In genomic region chr19:16141857-16142256, GRCm38 (mm10) we compare ENCODE assay signal across 10 mouse cellular contexts. TPM values are rescaled to one million over a fixed set of nuclear protein-coding genes. Genes with fewer than 3 reads are reported as not detected.
DNase-seq lines count a peak whose midpoint lies in the region; ATAC-seq lines count a peak whose summit lies in the region.
"Had no signal": no experiment of that assay in that cellular context is flagged by ENCODE, and none has a peak within 500 bp of the region (broad histone marks: within the 10 kb centered on the region; RNA-seq: fewer than 3 reads in every experiment).

No protein-coding gene starts in this region.

- H3K9ac ChIP-seq in kidney, embryonic 14.5 days (ENCODE audit: low read depth, low read length): no peak overlapping the region
- no peak overlapping the region for H3K9ac ChIP-seq in intestine, embryonic 16.5 days (ENCODE audit: low read depth, low read length)
- H3K9ac ChIP-seq: stomach, embryonic 15.5 days had no signal

- H3K4me3 ChIP-seq in kidney, embryonic 14.5 days (ENCODE audit: low read length): no peak overlapping the region
- no peak overlapping the region for H3K4me3 ChIP-seq in intestine, embryonic 16.5 days (ENCODE audit: low read length)
- H3K4me3 ChIP-seq: stomach, embryonic 15.5 days had no signal

- ATAC-seq in kidney, embryonic 14.5 days (ENCODE audit: low FRiP score, low TSS enrichment): no peak
- peak; percentile 69 for ATAC-seq in intestine, embryonic 16.5 days

- H3K27ac ChIP-seq in kidney, embryonic 14.5 days (ENCODE audit: low read depth, low read length): no peak overlapping the region
- H3K27ac ChIP-seq in intestine, embryonic 16.5 days (ENCODE audit: low read length): no peak overlapping the region
- H3K27ac ChIP-seq: stomach, embryonic 15.5 days had no signal

- H3K9me3 ChIP-seq in kidney, embryonic 14.5 days (ENCODE audit: control insufficient read depth, low read length): no peaks in the 10 kb centered on the region
- H3K9me3 ChIP-seq in intestine, embryonic 16.5 days (ENCODE audit: control insufficient read depth, low read length): no peaks in the 10 kb centered on the region
- H3K9me3 ChIP-seq: stomach, embryonic 15.5 days had no signal

- peak; percentile 32 to 50 for DNase-seq in adrenal gland, postnatal 36 days
- DNase-seq in adrenal gland, postnatal 4 days (ENCODE audit: low spot score in 2 of 2): no peak
- DNase-seq in kidney, postnatal 25 days: peak; percentile 30 to 63
- peak; percentile 71 for DNase-seq in lung, postnatal 25 days (ENCODE audit: low spot score)
- no peak for DNase-seq in cerebellum, adult 8-10 months
- no peak for DNase-seq in embryo, embryonic 10.5 days (ENCODE audit: low spot score)

- no peaks in the 10 kb centered on the region for H3K27me3 ChIP-seq in kidney, embryonic 14.5 days (ENCODE audit: control insufficient read depth, insufficient read depth, low read length)
- H3K27me3 ChIP-seq in intestine, embryonic 16.5 days (replicated peaks; ENCODE audit: control insufficient read depth, insufficient read depth, low read length): no peaks in the 10 kb centered on the region
- H3K27me3 ChIP-seq: stomach, embryonic 15.5 days had no signal

- H3K4me2 ChIP-seq in kidney, embryonic 14.5 days (replicated peaks; ENCODE audit: low read depth, low read length): no peak overlapping the region
- H3K4me2 ChIP-seq in intestine, embryonic 16.5 days (ENCODE audit: low read depth, low read length): no peak overlapping the region
- H3K4me2 ChIP-seq: midbrain, embryonic 11.5 days; stomach, embryonic 15.5 days had no signal

- peaks cover 46% of the 10 kb centered on the region for H3K4me1 ChIP-seq in kidney, embryonic 14.5 days (ENCODE audit: control insufficient read depth, insufficient read depth, low read length)
- peaks cover 38% of the 10 kb centered on the region for H3K4me1 ChIP-seq in intestine, embryonic 16.5 days (ENCODE audit: control insufficient read depth, insufficient read depth, low read length)

- peaks cover 2% of the 10 kb centered on the region; the same call in 1 of the 2 replicates for H3K36me3 ChIP-seq in kidney, embryonic 14.5 days (ENCODE audit: control insufficient read depth, insufficient read depth, low read length)
- H3K36me3 ChIP-seq in intestine, embryonic 16.5 days (ENCODE audit: control insufficient read depth, insufficient read depth, low read length): no peaks in the 10 kb centered on the region
- H3K36me3 ChIP-seq: stomach, embryonic 15.5 days had no signal

- 82% methylated on average over 4 of the region's 4 CpGs for WGBS in kidney, embryonic 14.5 days
- 47% methylated on average over 4 of the region's 4 CpGs for WGBS in intestine, embryonic 16.5 days

RNA-seq across cellular contexts. Expression of gene Gnaq, which starts 9.2 kb away (rescaled TPM):
- 10 to 100 TPM; 56.8 to 58.0 TPM for total RNA-seq in adrenal gland, postnatal 36 days (2021)
- total RNA-seq in adrenal gland, postnatal 4 days (2021): 10 to 100 TPM; 86.3 to 89.9 TPM
- polyA plus RNA-seq in kidney, embryonic 14.5 days (2014; fragmentation: Nextera tagmentation; extraction: Ambion mirVana): 18.3 and 26.1 TPM in 2 replicates
- polyA plus RNA-seq in intestine, embryonic 16.5 days (2015; fragmentation: Nextera tagmentation; extraction: Ambion mirVana): 26.2 and 26.7 TPM in 2 replicates

Comparison
In these comparisons a context has a peak if more than half of its experiments do, and no peak if none do; other contexts are left out.
1. DNase-seq: peak in adrenal gland, postnatal 36 days (2 of 2), kidney, postnatal 25 days (2 of 2) and lung, postnatal 25 days (single experiment); none in adrenal gland, postnatal 4 days (0 of 2), cerebellum, adult 8-10 months (single experiment) and embryo, embryonic 10.5 days (single experiment).